Mouse (Mus musculus) spleen, postnatal 14 days (tissue): ENCODE measurements around the gene Srd5a1.

ENCODE experiments used
- DNase-seq, 2 experiments: peaks; one replicate each; pipeline ENCODE4 v3.0.0; 2021 to 2022; ENCODE audit warnings: low spot score in 2 of 2

Srd5a1 gene

DNA sequence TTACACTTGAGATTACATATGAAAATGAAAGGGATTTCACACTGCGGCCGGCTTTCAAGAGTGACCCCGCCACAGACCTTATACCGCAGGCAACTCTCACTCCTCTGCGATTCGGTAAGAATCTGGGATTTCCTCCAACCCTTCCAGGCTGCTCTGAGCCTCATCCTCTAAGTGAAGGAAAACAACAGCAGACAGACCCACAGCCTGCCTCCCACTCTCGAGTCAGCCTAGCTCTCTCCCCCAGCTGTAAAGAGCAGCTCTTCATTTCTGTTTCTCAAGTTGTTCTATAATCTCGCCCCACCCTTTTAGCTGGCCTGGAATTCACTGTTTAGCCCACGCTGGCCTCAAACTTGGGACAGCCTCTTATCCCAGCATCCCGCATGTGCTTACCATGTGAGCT is 69.5 kb downstream of the Srd5a1 start:
- no peak for DNase-seq

- no peak for DNase-seq
Measured at GRCm38 (mm10) chr13:69541209-69541608, 70.0 kb downstream of the Srd5a1 start.

DNA sequence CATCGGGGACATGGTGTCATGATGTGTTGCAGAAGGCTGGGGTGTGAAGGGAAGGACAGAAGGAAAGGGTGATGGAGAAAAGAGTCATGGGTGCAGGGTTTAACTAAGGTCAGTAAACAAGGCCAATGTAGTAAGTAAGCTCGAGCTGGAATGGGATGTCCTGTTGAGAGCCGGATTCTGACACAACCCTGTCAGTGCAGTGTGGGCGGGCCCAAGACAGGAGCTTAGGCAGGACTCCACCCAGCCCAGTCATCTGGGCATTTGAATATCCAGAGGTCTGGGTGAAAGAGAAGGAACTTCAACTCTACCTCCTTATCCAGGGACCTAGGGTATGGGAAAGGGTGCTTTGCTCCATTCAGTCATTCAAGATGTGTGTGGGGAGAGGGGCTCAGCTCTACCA is 72.9 kb downstream of the Srd5a1 start:
- DNase-seq, result no peak

- no peak for DNase-seq
Measured at GRCm38 (mm10) chr13:69537366-69537765, 73.9 kb downstream of the Srd5a1 start.

- DNase-seq, result no peak
Measured at GRCm38 (mm10) chr13:69536021-69536420, 75.2 kb downstream of the Srd5a1 start.

DNA sequence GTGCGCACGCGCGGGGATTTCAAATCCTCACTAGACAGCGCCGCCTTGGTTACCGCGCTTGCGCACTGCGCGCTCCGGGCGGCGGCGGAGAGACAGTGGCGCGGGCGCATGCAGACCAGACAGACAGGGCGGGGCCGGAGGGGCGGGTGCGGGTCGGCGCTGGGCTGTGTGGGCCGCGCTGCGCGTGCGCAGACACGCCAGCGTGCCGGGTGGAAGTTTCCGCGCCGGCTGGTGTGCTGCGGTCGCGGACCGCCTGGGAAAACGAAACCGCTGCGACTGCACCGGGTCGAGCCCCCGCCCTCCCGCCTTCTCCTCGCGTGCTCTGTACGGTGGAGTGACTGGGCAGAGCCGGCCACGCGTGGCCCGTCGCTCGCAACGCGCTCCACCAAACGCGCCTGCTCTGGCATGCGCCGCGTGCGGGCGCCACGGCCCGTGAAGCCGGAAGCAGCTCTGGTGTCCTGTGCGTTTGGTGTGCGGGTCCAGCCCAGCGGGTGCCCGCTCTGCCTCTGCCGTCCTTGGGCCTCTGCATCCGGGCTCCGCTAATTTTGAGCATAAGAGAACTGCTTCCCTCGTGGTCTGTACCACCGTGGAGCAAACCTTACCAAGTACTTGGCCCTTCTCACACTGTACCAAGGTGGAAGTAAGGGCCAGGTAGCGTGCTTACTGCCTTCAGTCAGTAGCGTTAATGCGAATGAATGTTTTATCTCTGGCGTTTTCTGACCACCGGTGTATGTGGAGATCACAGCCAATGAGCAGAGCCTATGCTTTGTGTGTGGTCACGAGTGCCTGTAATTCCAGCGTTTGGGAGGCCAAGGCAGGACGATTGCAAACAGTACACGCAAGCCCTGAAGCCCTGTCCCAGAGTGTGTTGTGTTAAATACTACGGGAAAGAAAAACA is 76.3 kb downstream of the Srd5a1 start:
- peak; percentile 94 to 96 for DNase-seq

DNA sequence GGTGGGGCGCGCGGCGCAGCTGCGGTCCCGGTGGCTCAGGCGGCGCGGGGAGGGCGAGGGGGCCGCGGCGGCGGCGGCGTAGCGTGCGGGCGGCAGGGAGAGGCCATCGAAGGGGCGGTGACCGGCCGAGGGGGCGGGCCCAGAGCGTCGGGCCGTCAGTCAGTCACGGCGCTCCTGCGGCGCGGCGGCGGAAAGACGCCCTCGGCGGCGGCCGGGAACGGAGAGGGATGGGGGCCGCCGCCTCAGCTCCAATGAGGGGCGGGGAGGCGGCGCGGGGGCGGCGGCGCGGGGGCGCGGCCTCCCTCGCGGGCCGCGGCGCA is 76.9 kb downstream of the Srd5a1 start, which contains the start of gene Tent4a:
TSS of gene Tent4a (minus strand) at position 284 of the 320 bp plus-strand sequence.
- DNase-seq, result no peak

DNA sequence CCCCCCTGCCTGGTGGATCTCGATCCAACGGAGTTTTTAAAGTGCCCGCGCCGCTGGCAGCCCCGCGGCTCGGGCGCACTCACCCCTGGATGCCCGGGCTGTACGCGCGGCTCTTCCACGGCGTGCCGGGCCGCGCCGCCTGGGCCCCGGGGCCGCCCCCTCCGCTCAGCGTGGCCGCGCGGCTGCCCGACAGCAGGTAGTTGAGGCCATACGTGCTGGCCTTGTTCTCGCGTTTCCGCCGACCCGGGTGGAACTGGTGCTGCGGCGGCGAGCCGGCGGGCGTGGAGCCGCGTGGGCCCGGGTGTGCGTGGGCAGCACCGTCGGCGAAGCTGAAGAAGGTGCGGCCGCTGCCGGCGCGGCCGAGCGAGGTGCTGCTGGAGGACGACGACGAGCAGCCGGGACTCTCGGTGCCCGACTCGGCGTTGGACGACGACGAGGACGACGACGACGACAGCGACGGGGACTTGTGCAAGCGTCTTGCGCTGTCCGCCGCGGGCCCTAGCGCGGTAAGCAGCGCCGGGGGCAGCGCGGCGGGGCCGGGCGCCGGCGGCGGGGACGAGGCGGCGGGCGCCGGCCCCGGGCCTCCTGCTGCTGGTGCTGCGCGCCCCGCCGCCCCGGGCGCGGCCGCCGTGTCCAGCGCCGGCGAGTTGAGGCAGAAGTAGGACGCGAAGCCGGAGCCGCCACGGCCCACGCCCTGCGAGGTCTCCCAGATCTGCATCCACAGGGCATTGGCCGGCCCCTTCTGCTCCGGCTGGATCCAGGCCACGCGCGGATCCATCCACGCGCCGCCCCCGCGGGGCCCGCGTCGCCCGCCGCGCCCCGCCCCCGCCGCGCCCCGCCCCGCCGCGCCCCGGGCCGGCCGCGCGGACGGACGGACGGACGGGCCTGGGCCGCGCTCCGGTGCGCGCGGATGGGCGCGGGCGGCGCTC is 77.6 kb downstream of the Srd5a1 start, which contains the start of gene Nsun2:
TSS of gene Nsun2 (plus strand) at position 342 of the 929 bp plus-strand sequence.
- DNase-seq, result peak; percentile 31 to 36

DNA sequence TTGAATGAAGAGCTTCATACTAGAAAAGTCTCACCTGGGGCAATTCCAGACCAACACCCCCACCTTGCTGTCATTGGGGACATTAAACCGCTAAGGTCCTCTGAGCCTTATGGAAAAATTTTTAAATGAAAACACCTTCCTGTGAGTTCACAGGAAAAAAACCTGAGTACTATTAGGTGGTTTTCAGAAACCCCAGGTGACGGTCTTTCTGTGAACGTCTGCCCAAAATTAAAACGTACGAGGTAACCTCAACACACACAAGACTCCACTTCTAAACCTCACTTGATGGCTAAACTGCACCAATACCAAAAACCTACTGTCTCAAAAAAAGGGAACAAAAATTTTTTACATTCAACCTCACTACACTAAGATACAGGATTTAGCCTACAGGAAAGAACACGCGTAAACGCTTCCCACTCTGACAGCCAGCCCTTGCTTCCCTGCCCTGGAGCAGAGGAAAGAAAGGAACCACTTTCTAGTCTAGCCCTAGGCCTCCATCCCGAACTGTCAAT is 78.3 kb downstream of the Srd5a1 start:
- DNase-seq, result no peak

- no peak for DNase-seq
Measured at GRCm38 (mm10) chr13:69532101-69532892, 78.9 kb downstream of the Srd5a1 start.

GRCm38 (mm10) chr13:69531431-69531830 is 79.8 kb downstream of the Srd5a1 start:
- no peak for DNase-seq

GRCm38 (mm10) chr13:69530951-69531350 is 80.3 kb downstream of the Srd5a1 start:
- DNase-seq, result no peak

DNA sequence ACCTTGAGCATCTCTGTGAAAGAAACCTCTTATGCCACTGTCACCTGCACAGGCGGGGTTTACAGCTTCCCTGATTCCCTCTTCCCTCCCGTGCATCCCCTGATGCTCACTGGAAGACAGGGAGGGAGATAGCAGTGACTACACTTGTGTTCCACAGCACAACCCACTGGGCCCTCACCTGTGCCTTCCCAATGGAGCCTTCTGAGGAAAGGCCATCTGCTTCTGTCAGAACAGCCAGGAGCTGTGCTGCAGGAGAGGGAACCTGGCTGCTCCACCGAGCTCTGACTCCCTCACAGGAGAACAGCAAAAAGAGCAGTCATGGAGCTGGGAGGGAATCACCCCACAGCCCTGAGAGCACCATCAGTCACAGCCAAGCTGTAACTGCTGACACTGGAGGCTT is 81.1 kb downstream of the Srd5a1 start:
- no peak for DNase-seq

GRCm38 (mm10) chr13:69528531-69528930 is 82.7 kb downstream of the Srd5a1 start:
- DNase-seq, result no peak

- DNase-seq, result no peak
Measured at GRCm38 (mm10) chr13:69525867-69526266, 85.4 kb downstream of the Srd5a1 start.

GRCm38 (mm10) chr13:69524158-69524530 is 87.1 kb downstream of the Srd5a1 start:
- DNase-seq, result no peak
